Comparison of ENCODE assay signal across 8 mouse cellular contexts in the genomic region with DNA sequence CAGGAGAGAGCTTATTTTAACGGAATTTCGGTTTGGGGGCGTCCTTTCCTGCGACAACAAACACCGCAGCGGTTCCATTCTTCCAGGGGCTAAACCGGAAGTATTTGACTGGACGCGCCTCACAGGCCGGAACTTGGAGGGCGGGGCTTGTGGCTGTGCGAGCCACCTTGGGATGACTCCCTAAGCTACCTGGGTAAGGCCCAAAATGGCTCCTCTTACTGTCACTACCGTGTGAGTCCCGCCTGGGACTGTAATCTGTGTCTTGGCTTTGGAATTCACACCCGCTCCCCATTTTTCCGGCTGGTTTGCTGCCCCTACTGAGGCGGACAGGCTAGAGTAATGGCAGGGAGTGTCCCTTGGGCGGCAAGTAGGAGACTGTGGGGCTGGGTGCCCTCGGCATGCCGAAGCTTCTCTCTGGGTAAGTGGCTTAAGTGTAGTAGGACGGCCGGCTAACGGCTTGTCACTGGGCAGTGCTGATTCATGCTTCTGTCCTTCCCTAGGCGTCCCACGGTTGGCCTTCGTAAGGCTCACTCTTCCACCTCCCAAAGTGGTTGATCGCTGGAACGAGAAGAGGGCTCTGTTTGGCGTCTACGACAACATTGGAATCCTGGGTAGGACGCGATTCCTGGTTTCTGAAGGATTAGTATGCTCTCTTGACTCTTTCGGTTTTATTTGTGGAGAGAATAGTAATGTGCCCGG. TPM values are rescaled to one million over a fixed set of nuclear protein-coding genes. Genes with fewer than 3 reads are reported as not detected.
DNase-seq lines count a peak whose midpoint lies in the region; ATAC-seq and TF ChIP-seq lines count a peak whose summit lies in the region.

No protein-coding gene starts in this region.

- no peaks in the 10 kb centered on the region for H3K27me3 ChIP-seq in embryonic facial prominence, embryonic 14.5 days (replicated peaks; ENCODE audit: control insufficient read depth, insufficient read depth, low read length)
- H3K27me3 ChIP-seq in limb, embryonic 14.5 days (ENCODE audit: control insufficient read depth, insufficient read depth, low read length), result no peaks in the 10 kb centered on the region
- no peaks in the 10 kb centered on the region for H3K27me3 ChIP-seq in midbrain, postnatal 0 days (ENCODE audit: insufficient read depth, low read length)

- H3K27ac ChIP-seq in embryonic facial prominence, embryonic 14.5 days (replicated peaks; ENCODE audit: low read depth, low read length), result peak overlapping the region; percentile 97
- H3K27ac ChIP-seq in limb, embryonic 14.5 days (replicated peaks; ENCODE audit: low read depth, low read length), result peak overlapping the region; percentile 95
- peak overlapping the region; percentile 98 for H3K27ac ChIP-seq in midbrain, postnatal 0 days (ENCODE audit: low read depth, low read length)

- TF ChIP-seq POLR2A in limb, embryonic 14.5 days (IDR thresholded peaks at IDR 0.05; ENCODE audit: borderline replicate concordance, extremely low read depth, insufficient read depth, insufficient read length), result 0 out of 2 replicates have a peak, but pooled peaks have one; percentile 19

- peak; percentile 95 for ATAC-seq in embryonic facial prominence, embryonic 14.5 days (ENCODE audit: low read depth)
- peak; percentile 92 for ATAC-seq in limb, embryonic 14.5 days (ENCODE audit: low FRiP score, low read depth)
- ATAC-seq in midbrain, postnatal 0 days (ENCODE audit: low FRiP score), result peak; percentile 94

- no peak for TF ChIP-seq CTCF in midbrain, postnatal 0 days (IDR thresholded peaks at IDR 0.05)

- under 1% methylated on average over 34 of the region's 34 CpGs for WGBS in embryonic facial prominence, embryonic 14.5 days
- WGBS in limb, embryonic 14.5 days, result under 1% methylated on average over 34 of the region's 34 CpGs
- under 1% methylated on average over 34 of the region's 34 CpGs for WGBS in midbrain, postnatal 0 days

- peak overlapping the region; percentile 75 for H3K9ac ChIP-seq in embryonic facial prominence, embryonic 14.5 days (ENCODE audit: low read depth, low read length)
- H3K9ac ChIP-seq in limb, embryonic 14.5 days (ENCODE audit: low read depth, low read length, severe bottlenecking), result peak overlapping the region; percentile 70
- H3K9ac ChIP-seq in midbrain, postnatal 0 days (replicated peaks; ENCODE audit: low read length, poor library complexity, severe bottlenecking), result peak overlapping the region; percentile 66

- H3K4me2 ChIP-seq in embryonic facial prominence, embryonic 14.5 days (ENCODE audit: low read depth, low read length), result peak overlapping the region; percentile 95
- peak overlapping the region; percentile 65 for H3K4me2 ChIP-seq in limb, embryonic 14.5 days (replicated peaks; ENCODE audit: low read depth, low read length, severe bottlenecking)
- peak overlapping the region; percentile 64 for H3K4me2 ChIP-seq in midbrain, postnatal 0 days (ENCODE audit: low read depth, low read length, poor library complexity, severe bottlenecking)

- peaks cover 48% of the 10 kb centered on the region for H3K36me3 ChIP-seq in embryonic facial prominence, embryonic 14.5 days (ENCODE audit: control insufficient read depth, insufficient read depth, low read length)
- H3K36me3 ChIP-seq in limb, embryonic 14.5 days (ENCODE audit: control insufficient read depth, insufficient read depth, low read length), result peaks cover 53% of the 10 kb centered on the region
- H3K36me3 ChIP-seq in midbrain, postnatal 0 days (ENCODE audit: insufficient read depth, low read length), result peaks cover 15% of the 10 kb centered on the region

- peak; percentile 96 for DNase-seq in 3T3-L1 (ENCODE audit: low read depth, low spot score)
- DNase-seq in adrenal gland, postnatal 4 days (ENCODE audit: low spot score in 2 of 2), result peak; percentile 66 to 88
- peak; percentile 98 for DNase-seq in embryonic facial prominence, embryonic 14.5 days (ENCODE audit: low spot score)
- peak; percentile 89 for DNase-seq in heart, adult 8-10 months (ENCODE audit: low spot score)
- peak; percentile 96 for DNase-seq in kidney, adult 9 months
- peak; percentile 94 for DNase-seq in limb, embryonic 14.5 days (ENCODE audit: low spot score)
- DNase-seq in midbrain, postnatal 0 days (ENCODE audit: low spot score), result peak; percentile 98
- DNase-seq in spleen, postnatal 14 days (ENCODE audit: low spot score in 2 of 2), result peak; percentile 82 to 89

- peaks cover 9% of the 10 kb centered on the region for H3K4me1 ChIP-seq in embryonic facial prominence, embryonic 14.5 days (ENCODE audit: control insufficient read depth, insufficient read depth, low read length)
- peaks cover 8% of the 10 kb centered on the region for H3K4me1 ChIP-seq in limb, embryonic 14.5 days (ENCODE audit: control insufficient read depth, insufficient read depth, low read length)
- no peaks in the 10 kb centered on the region for H3K4me1 ChIP-seq in midbrain, postnatal 0 days (ENCODE audit: insufficient read depth, low read length)

- H3K4me3 ChIP-seq in embryonic facial prominence, embryonic 14.5 days (ENCODE audit: low read depth, low read length), result peak overlapping the region; percentile 51
- peak overlapping the region; percentile 61 for H3K4me3 ChIP-seq in limb, embryonic 14.5 days (replicated peaks; ENCODE audit: low read length)
- peak overlapping the region; percentile 54 for H3K4me3 ChIP-seq in midbrain, postnatal 0 days (ENCODE audit: low read depth, low read length)

- H3K9me3 ChIP-seq in embryonic facial prominence, embryonic 14.5 days (ENCODE audit: control insufficient read depth, low read length), result no peaks in the 10 kb centered on the region
- H3K9me3 ChIP-seq in limb, embryonic 14.5 days (ENCODE audit: control insufficient read depth, low read length), result no peaks in the 10 kb centered on the region
- no peaks in the 10 kb centered on the region for H3K9me3 ChIP-seq in midbrain, postnatal 0 days (ENCODE audit: low read length)

RNA-seq across cellular contexts. Expression of gene Mrpl51, which starts 0.6 kb away (rescaled TPM):
- total RNA-seq in adrenal gland, postnatal 4 days (2021), result 100 to 1,000 TPM; 155 to 168 TPM
- 198 and 205 TPM in 2 replicates for polyA plus RNA-seq in embryonic facial prominence, embryonic 14.5 days (2014; fragmentation: Nextera tagmentation; extraction: Ambion mirVana)
- 100 to 1,000 TPM; 313 to 324 (median 318) TPM for total RNA-seq in heart, adult 8-10 months (2022)
- polyA plus RNA-seq in limb, embryonic 14.5 days (2012; rRNA removed), result 56.5 and 75.0 TPM in 2 replicates
- 189 and 199 TPM in 2 replicates for polyA plus RNA-seq in limb, embryonic 14.5 days (2014; fragmentation: Nextera tagmentation; extraction: Ambion mirVana)
- total RNA-seq in midbrain, postnatal 0 days (2014; rRNA removed), result 23.3 and 48.2 TPM in 2 replicates
- polyA plus RNA-seq in midbrain, postnatal 0 days (2015; fragmentation: Nextera tagmentation; extraction: Ambion mirVana), result 136 and 145 TPM in 2 replicates

RNA-seq across cellular contexts. Expression of gene Ncapd2, which starts 0.7 kb away (rescaled TPM):
- 100 to 1,000 TPM in 1 of 2 experiments, 10 to 100 TPM in 1; 95.5 to 107 TPM for total RNA-seq in adrenal gland, postnatal 4 days (2021)
- polyA plus RNA-seq in embryonic facial prominence, embryonic 14.5 days (2014; fragmentation: Nextera tagmentation; extraction: Ambion mirVana), result 76.7 and 90.8 TPM in 2 replicates
- total RNA-seq in heart, adult 8-10 months (2022), result 10 to 100 TPM; 14.3 to 18.7 (median 15.6) TPM
- polyA plus RNA-seq in limb, embryonic 14.5 days (2012; rRNA removed), result 250 and 270 TPM in 2 replicates
- polyA plus RNA-seq in limb, embryonic 14.5 days (2014; fragmentation: Nextera tagmentation; extraction: Ambion mirVana), result 82.9 and 96.9 TPM in 2 replicates
- 29.8 and 33.7 TPM in 2 replicates for total RNA-seq in midbrain, postnatal 0 days (2014; rRNA removed)
- 18.4 and 21.0 TPM in 2 replicates for polyA plus RNA-seq in midbrain, postnatal 0 days (2015; fragmentation: Nextera tagmentation; extraction: Ambion mirVana)

RNA-seq across cellular contexts. Expression of gene Vamp1, which starts 23.2 kb away (rescaled TPM):
- total RNA-seq in adrenal gland, postnatal 4 days (2021), result 10 to 100 TPM; 42.5 to 44.0 TPM
- polyA plus RNA-seq in embryonic facial prominence, embryonic 14.5 days (2014; fragmentation: Nextera tagmentation; extraction: Ambion mirVana), result 2.4 and 2.7 TPM in 2 replicates
- 1 to 10 TPM; 5.2 to 7.7 (median 6.5) TPM for total RNA-seq in heart, adult 8-10 months (2022)
- 14.7 and 16.2 TPM in 2 replicates for polyA plus RNA-seq in limb, embryonic 14.5 days (2012; rRNA removed)
- 2.4 and 2.6 TPM in 2 replicates for polyA plus RNA-seq in limb, embryonic 14.5 days (2014; fragmentation: Nextera tagmentation; extraction: Ambion mirVana)
- total RNA-seq in midbrain, postnatal 0 days (2014; rRNA removed), result 42.7 and 47.6 TPM in 2 replicates
- 40.5 and 46.0 TPM in 2 replicates for polyA plus RNA-seq in midbrain, postnatal 0 days (2015; fragmentation: Nextera tagmentation; extraction: Ambion mirVana)

RNA-seq across cellular contexts. Expression of gene Gapdh, which starts 25.9 kb away (rescaled TPM):
- 1,000 to 10,000 TPM; 1,146 to 1,218 TPM for total RNA-seq in adrenal gland, postnatal 4 days (2021)
- 1,831 and 1,850 TPM in 2 replicates for polyA plus RNA-seq in embryonic facial prominence, embryonic 14.5 days (2014; fragmentation: Nextera tagmentation; extraction: Ambion mirVana)
- 1,000 to 10,000 TPM; 4,410 to 5,784 (median 5,238) TPM for total RNA-seq in heart, adult 8-10 months (2022)
- 3,758 and 4,454 TPM in 2 replicates for polyA plus RNA-seq in limb, embryonic 14.5 days (2012; rRNA removed)
- 1,656 and 1,691 TPM in 2 replicates for polyA plus RNA-seq in limb, embryonic 14.5 days (2014; fragmentation: Nextera tagmentation; extraction: Ambion mirVana)
- total RNA-seq in midbrain, postnatal 0 days (2014; rRNA removed), result 2,678 and 3,049 TPM in 2 replicates
- 1,705 and 1,726 TPM in 2 replicates for polyA plus RNA-seq in midbrain, postnatal 0 days (2015; fragmentation: Nextera tagmentation; extraction: Ambion mirVana)

RNA-seq across cellular contexts. Expression of gene Tapbpl, which starts 39.5 kb away (rescaled TPM):
- total RNA-seq in adrenal gland, postnatal 4 days (2021), result 10 to 100 TPM; 10.2 to 11.3 TPM
- 3.4 and 3.6 TPM in 2 replicates for polyA plus RNA-seq in embryonic facial prominence, embryonic 14.5 days (2014; fragmentation: Nextera tagmentation; extraction: Ambion mirVana)
- total RNA-seq in heart, adult 8-10 months (2022), result 1 to 10 TPM; 4.8 to 5.8 (median 5.4) TPM
- 2.7 and 2.8 TPM in 2 replicates for polyA plus RNA-seq in limb, embryonic 14.5 days (2012; rRNA removed)
- polyA plus RNA-seq in limb, embryonic 14.5 days (2014; fragmentation: Nextera tagmentation; extraction: Ambion mirVana), result 3.4 and 3.7 TPM in 2 replicates
- total RNA-seq in midbrain, postnatal 0 days (2014; rRNA removed), result 4.7 and 6.2 TPM in 2 replicates
- polyA plus RNA-seq in midbrain, postnatal 0 days (2015; fragmentation: Nextera tagmentation; extraction: Ambion mirVana), result 9.0 and 9.7 TPM in 2 replicates

Comparison
In these comparisons a context has a peak if more than half of its experiments do, and no peak if none do; other contexts are left out.
1. Peak in every context shown above with its lines: DNase-seq, ATAC-seq, H3K4me3 ChIP-seq and H3K27ac ChIP-seq.